Mouse (Mus musculus): ENCODE measurements around the gene Susd1. TPM values are rescaled to one million over a fixed set of nuclear protein-coding genes. Genes with fewer than 3 reads are reported as not detected.
"Not testable (repeated sequence)": the region's sequence is repeated elsewhere in the genome, so short reads cannot be mapped to it uniquely, and the experiment has no call there.

Susd1 gene
- polyA plus RNA-seq, 1 experiment: 9.7 TPM

DNA sequence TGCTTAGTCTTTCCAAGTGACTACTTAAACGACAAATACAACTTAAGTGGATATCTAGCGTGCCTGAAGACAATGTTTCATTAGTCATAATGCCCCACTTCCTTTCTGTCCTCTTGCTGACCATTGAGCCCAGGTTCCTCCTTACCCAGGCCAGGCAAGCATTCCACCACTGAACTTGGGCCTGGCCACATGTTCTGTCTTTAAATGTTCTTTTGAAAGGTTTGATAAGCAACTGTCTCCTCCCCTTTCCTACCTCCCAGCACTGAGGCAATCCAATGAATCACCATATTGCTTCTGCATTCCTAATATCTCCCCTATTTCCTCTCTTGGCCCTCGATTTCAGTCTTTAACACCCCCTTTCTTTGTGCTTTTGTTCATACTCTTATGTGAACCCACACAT lies 143.8 kb downstream of the Susd1 start:
- Histone ChIP-seq H3K4me3 (ENCODE audit: low read depth, low read length) (no peak overlapping the region), H3K27ac (ENCODE audit: insufficient read depth, low read length) (no peak overlapping the region), H3K4me1 (ENCODE audit: control insufficient read depth, insufficient read depth, low read length) (no peaks in the 10 kb centered on the region), H3K9ac (ENCODE audit: low read depth, poor library complexity, severe bottlenecking) (no peak overlapping the region), H3K27me3 (ENCODE audit: control insufficient read depth, insufficient read depth, low read length, poor library complexity, severe bottlenecking) (no peaks in the 10 kb centered on the region), H3K36me3 (ENCODE audit: control insufficient read depth, insufficient read depth, low read length, poor library complexity, severe bottlenecking) (no peaks in the 10 kb centered on the region), H3K9me3 (replicated peaks; ENCODE audit: control insufficient read depth, insufficient read depth, low read length, poor library complexity, severe bottlenecking) (no peaks in the 10 kb centered on the region)
- TF ChIP-seq POLR2A (IDR thresholded peaks at IDR 0.05; ENCODE audit: insufficient read depth, low read length): no peak

DNA sequence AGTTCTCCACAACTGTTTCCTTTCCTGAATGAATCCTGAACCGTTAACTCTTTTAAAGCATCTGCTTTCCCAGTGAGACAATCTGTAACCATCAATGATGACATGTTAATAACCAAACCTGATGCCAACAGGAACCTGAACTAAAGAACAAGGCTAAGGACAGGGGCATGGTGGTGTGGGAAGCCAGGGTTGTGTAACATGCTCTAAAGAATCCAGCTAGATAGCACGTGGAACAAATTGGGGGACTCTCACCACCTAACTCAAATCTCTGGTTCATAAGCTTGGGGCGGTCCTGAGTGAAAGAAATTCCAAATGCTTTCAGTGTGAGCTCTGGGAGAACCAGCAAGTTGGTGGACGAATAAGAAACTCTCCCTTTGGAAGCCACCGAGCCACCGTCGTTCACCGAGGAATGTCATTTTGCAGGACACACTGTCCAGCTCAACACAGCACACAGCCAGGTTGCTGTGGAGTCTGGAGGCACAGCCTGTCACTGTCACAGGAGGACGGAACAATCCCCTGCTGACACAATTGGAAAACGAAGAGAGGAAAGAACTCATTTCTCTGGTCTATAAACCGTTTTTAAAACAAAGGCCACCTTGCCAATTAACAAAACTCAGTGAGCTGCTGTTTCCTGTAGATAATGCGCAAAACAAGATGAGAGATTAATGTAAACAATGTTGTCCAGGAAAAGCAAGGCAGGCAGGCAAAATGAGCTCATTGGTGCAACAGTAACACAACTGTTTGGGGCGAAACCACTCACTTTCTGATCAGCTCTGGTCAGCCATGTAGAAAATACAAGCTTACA lies 146.3 kb downstream of the Susd1 start:
- no peak overlapping the region for H3K27ac ChIP-seq (ENCODE audit: insufficient read depth, low read length)
- no peaks in the 10 kb centered on the region for H3K27me3 ChIP-seq (ENCODE audit: control insufficient read depth, insufficient read depth, low read length, poor library complexity, severe bottlenecking)
- H3K4me1 ChIP-seq (ENCODE audit: control insufficient read depth, insufficient read depth, low read length): no peaks in the 10 kb centered on the region
- no peak overlapping the region for H3K9ac ChIP-seq (ENCODE audit: low read depth, poor library complexity, severe bottlenecking)
- no peak for TF ChIP-seq EP300 (IDR thresholded peaks at IDR 0.05; ENCODE audit: insufficient read depth, low read depth, low read length)
- TF ChIP-seq POLR2A (IDR thresholded peaks at IDR 0.05; ENCODE audit: insufficient read depth, low read length): no peak
- no peak for TF ChIP-seq CTCF (IDR thresholded peaks at IDR 0.05; ENCODE audit: low read depth, low read length)
- no peaks in the 10 kb centered on the region for H3K36me3 ChIP-seq (ENCODE audit: control insufficient read depth, insufficient read depth, low read length, poor library complexity, severe bottlenecking)
- no peaks in the 10 kb centered on the region for H3K9me3 ChIP-seq (replicated peaks; ENCODE audit: control insufficient read depth, insufficient read depth, low read length, poor library complexity, severe bottlenecking)
- H3K4me3 ChIP-seq (ENCODE audit: low read depth, low read length): no peak overlapping the region

DNA sequence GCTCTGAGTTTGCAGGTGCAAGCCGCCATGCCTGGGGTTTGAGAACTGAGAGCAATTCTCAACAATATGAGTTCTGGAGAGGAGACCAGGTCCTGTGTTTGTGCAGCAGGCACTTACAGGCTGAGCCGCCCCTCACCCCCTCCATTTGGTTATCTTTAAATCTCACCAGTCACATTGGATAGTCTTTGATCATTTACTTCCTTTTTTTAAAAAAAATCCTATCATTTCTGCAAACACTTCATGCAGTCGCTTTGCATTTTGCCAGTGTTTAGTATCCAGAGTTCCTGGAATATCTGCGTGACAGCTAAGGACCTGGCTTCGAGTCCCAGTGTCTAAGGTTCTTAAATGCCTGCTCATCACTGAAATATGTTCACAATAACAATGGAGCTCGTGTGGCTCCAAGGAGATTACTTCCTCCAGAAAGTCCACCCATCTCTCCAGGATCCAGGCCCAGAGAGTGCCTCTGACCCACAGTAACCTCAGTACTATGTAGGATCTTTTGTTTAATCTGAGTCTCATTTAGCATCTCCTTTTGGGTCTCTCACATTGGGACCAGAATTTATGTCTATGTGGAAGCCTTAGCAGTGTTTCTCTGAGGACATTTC lies 147.4 kb downstream of the Susd1 start:
- no peaks in the 10 kb centered on the region for H3K27me3 ChIP-seq (ENCODE audit: control insufficient read depth, insufficient read depth, low read length, poor library complexity, severe bottlenecking)
- H3K4me3 ChIP-seq (ENCODE audit: low read depth, low read length): no peak overlapping the region
- TF ChIP-seq POLR2A (IDR thresholded peaks at IDR 0.05; ENCODE audit: insufficient read depth, low read length) (no peak), EP300 (IDR thresholded peaks at IDR 0.05; ENCODE audit: insufficient read depth, low read depth, low read length) (no peak), CTCF (IDR thresholded peaks at IDR 0.05; ENCODE audit: low read depth, low read length) (no peak)

DNA sequence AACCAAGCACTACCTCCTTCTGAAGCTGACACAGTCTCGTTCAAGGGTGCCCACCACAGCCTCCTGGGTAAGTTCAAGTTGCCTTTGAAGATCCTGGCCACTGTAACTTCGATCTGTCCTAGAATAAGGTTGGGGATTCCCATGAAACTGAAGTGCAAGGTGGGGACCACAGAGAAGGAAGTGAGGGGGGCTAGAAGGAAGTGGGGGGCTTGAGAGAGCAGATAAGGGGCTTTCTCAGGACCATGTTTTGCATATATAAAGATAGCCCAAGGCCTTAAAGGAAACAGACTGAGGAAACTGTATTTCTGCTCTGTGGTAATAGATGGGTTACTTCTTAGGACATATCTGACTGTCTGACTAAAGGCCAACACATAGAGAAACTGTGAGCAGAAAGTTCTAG lies 151.3 kb downstream of the Susd1 start:
- Histone ChIP-seq H3K27ac (ENCODE audit: insufficient read depth, low read length) (no peak overlapping the region), H3K27me3 (ENCODE audit: control insufficient read depth, insufficient read depth, low read length, poor library complexity, severe bottlenecking) (no peaks in the 10 kb centered on the region), H3K4me1 (ENCODE audit: control insufficient read depth, insufficient read depth, low read length) (no peaks in the 10 kb centered on the region), H3K9me3 (replicated peaks; ENCODE audit: control insufficient read depth, insufficient read depth, low read length, poor library complexity, severe bottlenecking) (no peaks in the 10 kb centered on the region), H3K36me3 (ENCODE audit: control insufficient read depth, insufficient read depth, low read length, poor library complexity, severe bottlenecking) (no peaks in the 10 kb centered on the region), H3K4me3 (ENCODE audit: low read depth, low read length) (no peak overlapping the region), H3K9ac (ENCODE audit: low read depth, poor library complexity, severe bottlenecking) (no peak overlapping the region)
- TF ChIP-seq CTCF (IDR thresholded peaks at IDR 0.05; ENCODE audit: low read depth, low read length): no peak
- TF ChIP-seq POLR2A (IDR thresholded peaks at IDR 0.05; ENCODE audit: insufficient read depth, low read length): no peak
- no peak for TF ChIP-seq EP300 (IDR thresholded peaks at IDR 0.05; ENCODE audit: insufficient read depth, low read depth, low read length)

More for the DNA sequence above, 147.4 kb downstream of the Susd1 start:
- Histone ChIP-seq H3K36me3 (ENCODE audit: control insufficient read depth, insufficient read depth, low read length, poor library complexity, severe bottlenecking) (no peaks in the 10 kb centered on the region), H3K9me3 (replicated peaks; ENCODE audit: control insufficient read depth, insufficient read depth, low read length, poor library complexity, severe bottlenecking) (no peaks in the 10 kb centered on the region), H3K9ac (ENCODE audit: low read depth, poor library complexity, severe bottlenecking) (no peak overlapping the region), H3K27ac (ENCODE audit: insufficient read depth, low read length) (no peak overlapping the region), H3K4me1 (ENCODE audit: control insufficient read depth, insufficient read depth, low read length) (no peaks in the 10 kb centered on the region)

DNA sequence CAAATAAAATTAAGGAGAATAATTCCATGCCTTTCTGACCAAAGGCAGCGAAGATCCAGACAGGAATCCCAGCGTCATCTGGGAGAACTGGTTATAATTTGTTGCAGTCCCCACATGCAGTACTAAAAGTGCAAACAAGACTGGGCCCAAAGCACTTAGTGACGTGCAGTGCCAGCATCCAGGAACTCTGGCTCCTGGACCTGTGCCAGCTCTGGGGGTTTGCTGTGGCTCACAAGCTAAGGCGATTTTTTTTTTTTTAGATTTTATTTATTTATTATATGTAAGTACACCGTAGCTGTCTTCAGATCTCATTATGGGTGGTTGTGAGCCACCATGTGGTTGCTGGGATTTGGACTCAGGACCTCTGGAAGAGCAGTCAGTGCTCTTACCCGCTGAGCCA lies 152.1 kb downstream of the Susd1 start:
- H3K9me3 ChIP-seq (replicated peaks; ENCODE audit: control insufficient read depth, insufficient read depth, low read length, poor library complexity, severe bottlenecking); H3K9ac ChIP-seq (ENCODE audit: low read depth, poor library complexity, severe bottlenecking); H3K27me3 ChIP-seq (ENCODE audit: control insufficient read depth, insufficient read depth, low read length, poor library complexity, severe bottlenecking); H3K36me3 ChIP-seq (ENCODE audit: control insufficient read depth, insufficient read depth, low read length, poor library complexity, severe bottlenecking); H3K27ac ChIP-seq (ENCODE audit: insufficient read depth, low read length); H3K4me1 ChIP-seq (ENCODE audit: control insufficient read depth, insufficient read depth, low read length); H3K4me3 ChIP-seq (ENCODE audit: low read depth, low read length): not testable (repeated sequence)

DNA sequence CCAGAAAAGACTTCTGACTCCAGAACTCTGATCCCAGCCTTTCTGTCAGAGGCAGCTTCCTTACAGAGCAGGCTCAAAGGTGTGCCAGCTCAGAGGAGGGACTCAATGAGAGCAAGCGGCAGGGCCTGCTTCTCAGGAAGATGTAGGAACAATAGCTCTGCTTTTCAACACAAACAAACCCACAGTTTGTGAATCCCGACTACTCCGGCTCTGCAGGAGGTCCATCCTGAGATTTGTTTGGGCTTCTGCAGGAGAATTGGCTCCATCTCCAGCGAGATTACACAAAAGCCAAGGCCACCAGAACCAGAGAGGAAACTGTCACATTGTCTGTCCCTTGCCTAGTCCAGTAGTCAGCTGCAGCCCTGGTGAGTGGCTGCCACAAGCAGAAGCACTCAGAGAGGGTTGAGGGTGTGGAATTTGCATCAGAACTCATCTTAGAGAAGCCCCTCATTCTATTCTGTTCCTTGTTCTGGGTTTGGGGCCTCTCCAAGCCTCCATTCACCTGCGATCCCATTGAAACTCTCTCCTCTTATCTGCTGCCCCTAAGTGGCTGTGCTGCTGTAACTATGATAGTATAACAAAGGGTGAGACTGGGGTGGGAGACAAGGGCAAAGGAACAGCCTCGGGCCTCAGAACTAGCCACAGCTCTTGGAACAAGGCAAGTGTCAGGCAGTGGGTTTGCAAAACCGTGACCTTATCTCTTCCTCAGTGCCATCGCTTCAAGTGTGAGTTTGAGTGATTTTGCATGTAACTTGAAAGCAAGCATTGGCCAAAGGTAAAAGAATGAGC lies 155.5 kb downstream of the Susd1 start:
- Histone ChIP-seq H3K4me1 (ENCODE audit: control insufficient read depth, insufficient read depth, low read length) (no peaks in the 10 kb centered on the region), H3K9ac (ENCODE audit: low read depth, poor library complexity, severe bottlenecking) (no peak overlapping the region), H3K36me3 (ENCODE audit: control insufficient read depth, insufficient read depth, low read length, poor library complexity, severe bottlenecking) (no peaks in the 10 kb centered on the region), H3K27me3 (ENCODE audit: control insufficient read depth, insufficient read depth, low read length, poor library complexity, severe bottlenecking) (no peaks in the 10 kb centered on the region), H3K27ac (ENCODE audit: insufficient read depth, low read length) (no peak overlapping the region), H3K4me3 (ENCODE audit: low read depth, low read length) (no peak overlapping the region), H3K9me3 (replicated peaks; ENCODE audit: control insufficient read depth, insufficient read depth, low read length, poor library complexity, severe bottlenecking) (no peaks in the 10 kb centered on the region)
- no peak for TF ChIP-seq EP300 (IDR thresholded peaks at IDR 0.05; ENCODE audit: insufficient read depth, low read depth, low read length)
- TF ChIP-seq POLR2A (IDR thresholded peaks at IDR 0.05; ENCODE audit: insufficient read depth, low read length): no peak
- no peak for TF ChIP-seq CTCF (IDR thresholded peaks at IDR 0.05; ENCODE audit: low read depth, low read length)
